Mouse (Mus musculus) left cerebral cortex, adult 8-10 months (tissue): Measurements from ENCODE around the gene Tpte. TPM values are rescaled to one million over a fixed set of nuclear protein-coding genes. Genes with fewer than 3 reads are reported as not detected.
"Not testable (repeated sequence)": the region's sequence is repeated elsewhere in the genome, so short reads cannot be mapped to it uniquely, and the experiment has no call there.

Experiments used
- DNase-seq, 2 experiments: peaks; one replicate each; pipeline ENCODE4 v3.0.0; 2022; ENCODE audit warnings: low spot score in 2 of 2
- total RNA-seq, 4 experiments: library from RNA; stranded (reverse); gene quantifications; 2 replicates each; pipeline ENCODE4 v1.2.4; 2022

Gene Tpte
- not detected for total RNA-seq

DNA sequence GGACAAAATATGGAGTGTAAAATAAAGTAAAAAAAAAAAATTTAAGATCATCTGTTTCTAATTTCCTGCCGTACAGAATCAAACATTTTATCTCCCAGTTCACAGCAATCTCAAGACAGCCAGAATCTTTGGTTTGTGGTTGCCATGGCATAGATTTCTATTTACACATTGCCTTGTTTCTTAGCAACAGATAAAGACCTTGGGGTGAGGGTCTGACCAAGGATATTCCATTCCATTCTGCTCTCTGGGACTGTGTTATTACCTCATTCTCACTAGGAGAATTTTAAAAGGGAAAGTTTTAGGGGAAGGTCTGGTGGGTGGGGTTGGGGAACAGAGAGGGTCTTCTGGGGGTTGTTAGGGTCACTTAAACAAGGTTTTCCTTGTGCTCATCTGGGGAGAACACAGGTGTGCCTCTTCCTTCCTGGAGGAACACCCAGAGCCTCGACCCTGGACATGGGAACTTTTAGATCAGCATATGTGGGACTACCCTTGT lies at the start of gene Tpte:
TSS of gene Tpte (plus strand) at position 443 of the 493 bp plus-strand sequence.
- no peak for DNase-seq

DNA sequence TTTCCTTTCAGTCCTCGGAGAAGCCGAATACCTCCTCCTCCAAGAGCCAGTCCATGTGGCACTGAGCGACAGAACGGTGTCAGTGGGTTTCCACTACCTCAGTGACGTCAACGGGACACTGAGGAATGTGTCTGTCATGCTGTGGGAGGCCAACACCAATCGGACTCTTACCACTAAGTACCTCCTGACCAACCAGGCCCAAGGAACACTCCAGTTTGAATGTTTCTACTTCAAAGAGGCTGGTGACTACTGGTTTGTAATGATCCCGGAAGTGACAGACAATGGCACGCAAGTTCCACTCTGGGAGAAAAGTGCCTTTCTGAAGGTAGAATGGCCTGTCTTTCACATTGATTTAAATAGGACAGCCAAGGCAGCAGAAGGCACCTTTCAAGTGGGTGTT lies 40.3 kb upstream of the Tpte start:
- DNase-seq: no peak

DNA sequence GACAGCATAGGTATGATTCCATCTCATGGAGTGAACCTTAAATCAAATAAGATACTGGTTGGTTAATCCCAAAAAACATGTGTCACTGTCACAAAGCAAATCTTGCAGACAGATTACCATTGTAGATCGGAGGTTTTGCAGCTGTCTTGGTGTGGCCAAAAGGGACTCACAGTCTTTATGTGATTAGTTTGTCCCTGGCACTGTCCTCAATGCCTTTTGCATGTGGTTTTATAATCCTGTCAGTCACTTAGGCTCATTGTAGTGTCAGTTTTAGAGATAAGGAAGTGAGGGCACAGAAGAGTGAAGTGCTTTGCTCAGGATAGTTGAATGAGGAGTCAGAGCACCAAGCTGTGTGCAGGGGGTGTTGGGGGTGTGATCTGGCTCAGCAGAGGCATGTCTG lies 37.6 kb upstream of the Tpte start:
- no peak for DNase-seq

DNA sequence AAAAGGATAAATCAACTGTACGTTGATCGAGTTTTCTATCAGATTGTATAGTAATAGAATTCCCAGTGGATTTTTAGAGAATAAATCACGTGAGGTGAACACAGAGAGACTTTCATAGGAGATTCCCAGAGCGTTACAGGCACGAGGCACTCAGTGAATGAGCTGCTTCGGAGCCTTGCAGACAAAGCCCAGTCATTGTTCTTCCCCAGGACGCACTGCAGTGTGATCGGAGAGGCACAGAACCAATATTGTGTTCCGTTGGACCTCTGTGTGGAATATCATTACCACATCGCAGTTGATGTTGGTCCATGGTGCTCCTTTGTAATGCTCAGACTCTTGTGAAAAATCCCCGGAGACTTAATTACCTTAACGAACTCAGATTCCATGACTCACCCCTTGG lies 35.3 kb upstream of the Tpte start:
- no peak for DNase-seq

DNA sequence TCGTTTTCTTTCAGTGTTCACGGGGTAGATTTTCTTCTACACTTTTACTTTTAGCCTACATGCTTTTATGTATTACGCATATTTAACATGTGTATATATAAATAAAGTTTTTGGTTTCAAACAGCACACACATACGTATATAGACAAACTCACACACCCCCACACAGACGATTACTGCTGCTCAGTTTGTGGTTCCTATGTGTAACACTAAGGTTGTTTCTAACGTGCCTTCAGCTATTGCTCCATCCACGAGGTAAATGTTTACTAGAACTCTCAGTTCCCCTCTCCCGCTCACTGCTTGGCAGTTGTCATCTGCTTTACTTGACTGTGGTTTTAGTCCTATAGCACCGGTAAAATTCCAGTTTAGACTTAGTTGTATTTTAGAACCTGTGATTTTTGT lies 34.2 kb upstream of the Tpte start:
- no peak for DNase-seq

DNA sequence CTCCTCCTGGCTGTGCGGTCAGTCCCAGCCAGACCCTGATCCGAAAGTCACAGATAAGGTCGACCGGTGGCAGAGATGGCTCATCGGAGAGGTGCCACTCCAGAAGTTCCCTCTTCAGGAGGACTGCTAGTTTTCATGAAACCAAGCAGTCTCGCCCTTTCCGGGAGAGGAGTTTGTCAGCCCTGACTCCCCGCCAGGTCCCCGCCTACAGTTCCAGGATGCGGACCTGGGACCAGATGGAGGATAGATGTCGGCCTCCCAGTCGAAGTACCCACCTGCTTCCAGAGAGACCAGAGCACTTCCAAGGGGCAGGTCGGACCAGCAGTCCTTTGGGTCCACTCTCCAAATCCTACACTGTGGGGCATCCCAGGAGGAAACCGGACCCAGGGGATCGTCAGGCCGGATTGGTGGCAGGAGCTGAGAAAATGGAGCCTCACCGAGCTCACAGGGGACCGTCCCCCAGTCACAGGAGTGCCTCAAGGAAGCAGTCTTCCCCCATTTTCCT lies 24.2 kb upstream of the Tpte start:
- DNase-seq: no peak

DNA sequence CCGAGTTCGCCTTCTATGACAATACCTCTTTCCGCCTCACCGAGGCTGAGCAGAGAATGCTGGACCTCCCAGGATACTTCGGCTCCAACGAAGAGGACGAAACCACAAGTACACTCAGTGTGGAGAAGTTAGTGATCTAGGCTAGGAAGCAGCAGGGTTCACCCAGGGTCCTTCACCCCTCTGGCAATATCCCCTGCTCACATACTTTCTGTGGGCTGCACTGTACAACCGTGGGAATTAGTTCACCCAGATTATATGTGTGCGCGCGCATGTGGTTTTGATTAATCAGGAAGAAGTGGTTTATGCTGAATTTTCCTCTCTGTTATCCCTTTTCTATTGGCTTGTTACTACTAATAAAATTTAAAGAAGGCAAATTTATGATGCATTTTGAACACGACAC lies 23.7 kb upstream of the Tpte start:
- DNase-seq: no peak

DNA sequence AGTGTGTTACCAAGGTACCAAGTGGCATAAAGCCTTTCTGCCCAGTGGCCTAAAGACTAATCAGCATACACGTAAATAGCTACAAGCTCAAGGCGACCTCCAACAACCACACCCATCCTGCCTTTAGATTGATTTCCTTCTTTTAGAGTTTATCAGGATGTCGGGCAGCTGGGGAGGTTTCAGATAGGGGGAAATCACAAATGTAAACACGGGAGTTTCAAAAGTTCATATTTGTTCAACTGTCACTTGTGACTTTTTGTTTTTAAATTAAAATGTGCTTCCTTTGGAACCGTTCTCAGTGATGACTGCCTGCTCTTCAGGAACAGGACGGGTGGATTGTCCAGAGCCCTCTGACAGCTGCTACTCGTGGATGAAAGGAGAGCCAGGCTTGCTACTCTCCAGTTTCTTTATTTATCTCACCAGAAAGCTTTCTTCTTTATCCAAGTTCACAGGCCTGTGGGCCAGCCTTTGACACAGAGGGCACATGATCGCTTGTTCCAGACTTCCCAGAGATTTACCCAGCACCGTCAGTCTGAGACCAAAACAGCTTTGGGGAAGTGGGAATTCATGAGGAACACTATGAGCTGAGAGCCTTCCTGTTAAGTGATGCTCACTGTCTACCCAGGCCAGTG lies 23.0 kb upstream of the Tpte start:
- no peak for DNase-seq

DNA sequence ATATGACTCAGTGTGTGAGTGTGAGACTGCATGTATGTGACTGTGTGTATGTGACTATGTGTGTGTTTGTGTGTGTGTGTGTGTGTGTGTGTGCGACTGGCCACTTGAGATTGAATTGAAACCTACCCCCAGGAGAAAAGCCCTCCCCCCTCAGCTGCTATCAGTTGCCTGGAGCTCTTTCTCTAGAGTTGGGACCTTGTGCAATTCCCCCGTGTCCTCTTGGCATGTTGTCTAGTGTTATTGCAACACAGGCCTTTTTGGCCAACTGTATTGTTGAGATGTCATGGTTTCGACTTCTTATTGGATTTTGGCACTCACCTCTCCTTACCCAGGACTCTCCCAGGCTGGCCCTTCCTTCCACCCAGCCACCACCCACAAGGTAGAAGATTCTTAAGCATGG lies 21.0 kb upstream of the Tpte start:
- DNase-seq: no peak

DNA sequence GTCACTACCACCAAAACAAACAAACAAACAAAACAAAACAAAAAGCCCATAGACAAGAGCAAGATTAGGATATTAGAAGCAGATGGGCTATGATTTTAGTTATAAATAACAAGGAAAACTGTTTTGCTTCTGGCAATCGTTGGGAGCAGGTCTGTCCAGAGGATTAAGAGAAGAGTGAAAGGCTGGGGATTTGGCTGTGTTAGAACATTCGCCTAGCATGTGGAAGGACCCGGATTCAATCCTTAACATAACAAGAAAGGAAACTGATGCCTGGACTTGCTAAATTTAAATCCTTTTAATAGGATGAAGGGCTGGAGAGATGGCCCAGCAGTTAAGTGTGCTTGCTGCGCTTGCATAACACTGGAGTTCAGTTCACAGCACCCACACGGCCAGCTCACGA lies 18.9 kb upstream of the Tpte start:
- DNase-seq: no peak

DNA sequence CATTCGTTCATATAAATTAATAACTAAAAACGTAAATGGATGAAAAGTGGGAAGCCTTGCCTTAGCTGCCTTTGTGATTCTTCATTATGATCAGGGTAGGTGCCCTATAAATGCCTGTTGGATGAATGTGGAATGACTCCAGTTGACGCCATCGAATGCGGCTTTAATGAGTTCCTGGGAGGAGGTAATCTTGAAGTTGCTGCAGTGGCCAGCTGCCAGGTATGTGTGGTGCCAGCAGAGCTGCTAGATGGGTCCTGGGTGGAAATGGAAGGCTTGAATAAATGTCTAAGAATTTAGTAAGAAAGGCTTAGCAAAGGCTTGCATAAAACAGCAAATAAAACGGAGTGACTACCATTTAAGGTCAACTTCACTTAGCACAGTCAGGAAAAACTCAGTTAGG lies 18.5 kb upstream of the Tpte start:
- DNase-seq: no peak

DNA sequence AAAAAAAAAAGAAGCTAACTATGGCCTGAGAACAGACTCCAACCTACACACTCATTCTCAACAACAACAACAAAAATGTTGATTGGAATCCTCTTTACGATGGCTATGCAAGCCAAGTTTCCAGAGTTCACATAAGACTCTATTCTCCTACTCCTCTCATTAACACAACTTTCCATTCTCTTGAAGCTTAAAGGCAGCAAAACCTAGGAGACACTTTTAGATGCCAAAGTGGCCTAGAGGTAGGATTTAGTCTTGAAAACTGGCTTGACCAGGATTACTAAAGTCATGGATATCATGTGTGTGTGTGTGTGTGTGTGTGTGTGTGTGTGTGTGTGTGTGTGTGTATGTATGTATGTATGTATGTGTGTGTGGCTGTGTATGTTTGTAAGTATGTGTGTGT lies 18.0 kb upstream of the Tpte start:
- DNase-seq: no peak

DNA sequence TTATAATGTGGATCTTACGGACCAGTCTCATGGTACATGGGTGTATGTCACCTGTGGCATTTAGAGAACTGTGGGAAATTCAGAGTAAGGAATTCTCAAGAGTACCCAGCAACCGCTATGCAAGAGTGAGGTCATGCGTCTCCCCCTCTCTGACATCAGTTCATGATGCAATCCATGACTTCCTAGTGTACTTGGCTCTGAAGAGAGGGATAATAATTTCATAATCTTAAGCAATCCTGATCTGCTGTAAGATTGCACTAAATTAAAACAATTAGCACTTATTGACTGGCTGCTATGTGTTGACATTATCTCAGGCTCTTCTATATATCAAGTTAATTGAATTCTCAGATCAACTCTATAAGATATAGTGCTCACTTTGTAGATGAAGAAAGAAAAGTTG lies 16.4 kb upstream of the Tpte start:
- no peak for DNase-seq

DNA sequence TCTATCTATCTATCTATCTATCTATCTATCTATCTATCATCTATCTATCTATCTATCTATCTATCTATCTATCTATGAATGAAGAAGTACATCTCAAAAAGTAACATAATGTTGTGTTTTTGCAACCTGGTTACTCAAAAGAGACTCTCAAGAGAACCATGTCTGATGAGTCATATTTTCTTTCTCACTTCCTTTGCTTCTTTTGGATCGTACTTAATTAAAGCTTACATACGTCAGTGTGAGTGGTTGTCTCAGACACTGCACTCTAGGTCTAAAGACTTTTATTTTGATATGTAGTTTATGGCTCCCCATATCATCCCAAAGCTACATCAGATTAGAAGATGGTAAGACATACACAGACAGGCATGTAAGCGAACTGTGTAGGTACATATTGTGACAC lies 10.1 kb upstream of the Tpte start:
- no peak for DNase-seq

DNA sequence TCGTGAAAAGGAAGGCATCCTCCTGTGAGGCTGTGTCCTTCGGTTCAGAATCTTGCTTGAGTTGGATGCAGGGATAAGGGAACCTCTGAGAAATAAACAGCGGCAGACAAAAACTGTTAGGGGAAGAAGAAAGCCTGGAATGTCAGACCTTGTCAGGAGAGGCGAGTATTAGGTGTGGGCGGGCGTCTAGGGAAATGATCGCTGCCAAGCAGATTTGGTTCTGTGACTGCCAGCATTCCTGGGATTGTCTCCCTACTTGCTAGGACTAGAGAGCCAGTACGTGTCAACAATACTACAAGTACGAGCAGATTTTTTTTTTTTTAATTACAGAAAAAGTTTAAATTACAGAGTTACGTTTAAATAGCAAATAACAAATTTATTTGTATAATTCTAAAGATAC lies 8.6 kb upstream of the Tpte start:
- no peak for DNase-seq

DNA sequence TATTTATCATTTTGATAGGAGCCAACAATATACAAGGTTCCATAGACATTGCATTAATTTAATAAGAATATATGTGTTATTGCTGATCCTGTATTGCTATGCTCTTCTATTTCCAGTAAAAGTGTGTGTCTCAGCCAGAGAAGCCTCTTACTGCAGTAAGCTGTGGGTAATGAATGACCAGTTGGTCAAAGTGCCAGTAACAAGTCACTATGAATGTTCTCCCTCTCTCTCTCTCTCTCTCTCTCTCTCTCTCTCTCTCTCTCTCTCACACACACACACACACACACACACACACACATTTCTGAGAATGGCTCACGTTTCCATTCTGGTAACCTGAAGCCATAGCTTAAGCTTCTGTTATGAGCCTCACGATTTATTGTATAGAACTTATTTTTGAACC lies 19.1 kb downstream of the Tpte start:
- DNase-seq: no peak

DNA sequence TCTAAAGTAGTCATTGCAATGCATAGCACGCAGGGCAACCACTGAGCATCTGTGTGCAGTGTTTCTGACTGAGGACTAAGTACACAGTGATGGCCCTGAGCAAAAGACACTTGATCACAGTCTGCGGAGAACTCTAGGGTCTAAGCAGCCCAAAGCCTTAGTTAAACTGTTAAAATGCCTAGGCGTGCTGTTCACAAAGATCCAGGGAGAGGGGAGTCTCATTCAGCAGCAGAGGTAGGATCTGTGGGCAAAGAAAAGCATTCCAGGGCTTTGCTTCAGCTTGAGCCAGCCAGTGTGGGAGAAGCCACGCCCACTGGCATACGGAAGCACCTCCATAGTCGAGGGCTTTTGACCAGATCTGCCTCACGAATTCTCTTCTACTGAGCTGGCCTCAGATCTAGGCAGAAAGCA lies 19.7 kb downstream of the Tpte start:
- DNase-seq: no peak

DNA sequence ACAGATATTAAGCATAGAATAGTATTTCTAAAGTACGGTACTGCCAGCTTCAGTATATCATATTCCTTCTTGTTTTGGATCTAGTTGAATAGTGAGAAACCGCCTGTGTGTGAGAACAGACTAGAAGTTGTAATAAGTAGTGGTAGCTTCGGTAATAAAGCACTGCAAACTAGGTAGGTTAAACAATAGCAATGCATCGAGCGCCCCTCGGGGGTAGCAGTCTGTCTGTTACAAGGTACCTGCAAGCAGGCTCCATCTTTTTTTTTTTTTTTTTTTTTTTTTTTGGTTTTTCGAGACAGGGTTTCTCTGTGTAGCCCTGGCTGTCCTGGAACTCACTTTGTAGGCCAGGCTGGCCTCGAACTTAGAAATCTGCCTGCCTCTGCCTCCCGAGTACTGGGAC lies 20.8 kb downstream of the Tpte start:
- DNase-seq: not testable (repeated sequence)

DNA sequence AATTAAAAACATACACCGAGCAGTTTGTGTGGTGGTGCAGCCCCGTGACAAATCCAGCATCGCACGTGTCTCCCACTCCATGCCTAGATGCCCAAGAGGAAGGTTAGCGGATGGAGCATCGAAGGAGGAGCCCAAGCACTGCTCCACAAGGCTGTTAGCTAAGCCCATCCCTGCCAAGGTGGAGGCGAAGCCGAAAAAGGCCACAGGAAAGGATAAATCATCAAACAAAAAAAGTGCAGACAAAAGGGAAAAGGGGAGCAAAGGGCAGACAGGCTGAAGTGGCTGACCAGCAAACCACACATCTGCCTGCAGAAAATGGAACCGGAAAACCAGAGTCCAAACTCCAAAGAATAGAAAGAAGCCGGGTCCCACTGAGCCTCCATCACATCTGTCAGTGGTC lies 23.8 kb downstream of the Tpte start:
- DNase-seq: no peak

DNA sequence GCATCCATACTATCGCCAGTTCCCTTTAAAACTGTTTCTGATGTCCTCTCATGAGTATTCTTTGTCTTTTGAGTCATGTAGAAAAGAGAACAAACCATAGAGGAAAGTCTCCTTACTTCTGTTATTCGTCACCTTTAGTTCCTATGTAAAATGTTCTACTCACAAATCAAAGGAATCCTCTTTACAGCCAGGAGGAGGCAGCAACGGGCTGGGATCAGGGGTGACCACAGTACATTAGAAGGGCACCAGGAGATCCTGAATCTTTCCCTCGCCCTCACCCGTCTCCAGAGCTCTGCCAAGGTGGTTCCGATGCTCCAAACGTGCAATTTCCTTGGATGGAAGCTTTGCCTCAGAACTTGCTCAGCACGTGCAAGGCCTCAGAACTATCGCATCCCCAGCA lies 28.2 kb downstream of the Tpte start:
- DNase-seq: no peak

DNA sequence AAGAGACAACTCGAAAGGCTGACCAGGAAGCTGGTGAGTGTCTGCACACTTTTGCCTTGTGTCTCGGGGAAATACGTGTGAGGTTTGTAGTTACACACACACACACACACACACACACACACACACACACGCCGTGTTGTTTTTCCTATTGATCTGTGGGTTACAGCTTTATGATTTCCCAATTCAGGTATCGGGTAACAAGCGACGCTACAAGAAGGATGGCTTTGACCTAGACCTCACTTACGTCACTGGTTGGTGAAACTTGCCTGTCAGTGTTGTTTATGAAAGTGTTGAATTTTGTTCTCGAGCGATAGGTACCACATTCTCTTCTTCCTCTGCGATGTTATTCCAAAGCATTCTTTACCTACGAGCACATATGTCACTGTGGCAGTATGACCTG lies 52.2 kb downstream of the Tpte start:
- no peak for DNase-seq

DNA sequence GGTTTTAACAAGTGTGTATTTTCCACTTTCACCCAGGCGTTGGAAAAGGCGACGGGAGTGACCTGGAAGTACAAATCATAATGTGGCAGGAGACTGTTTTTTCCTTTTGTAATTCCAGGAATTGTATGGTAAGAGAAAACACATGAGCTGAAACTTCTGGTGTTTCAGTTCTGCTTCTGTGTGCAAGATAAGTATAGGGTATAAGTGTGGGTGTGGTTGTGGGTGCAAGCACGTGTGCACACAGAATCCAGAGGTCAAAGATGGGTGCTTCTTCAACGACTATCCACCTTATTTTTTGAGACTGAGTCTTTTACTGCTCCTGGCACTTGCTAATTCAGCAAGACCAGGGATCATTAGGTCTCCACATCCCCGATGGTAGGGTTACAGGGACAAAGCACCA lies 76.1 kb downstream of the Tpte start:
- no peak for DNase-seq

DNA sequence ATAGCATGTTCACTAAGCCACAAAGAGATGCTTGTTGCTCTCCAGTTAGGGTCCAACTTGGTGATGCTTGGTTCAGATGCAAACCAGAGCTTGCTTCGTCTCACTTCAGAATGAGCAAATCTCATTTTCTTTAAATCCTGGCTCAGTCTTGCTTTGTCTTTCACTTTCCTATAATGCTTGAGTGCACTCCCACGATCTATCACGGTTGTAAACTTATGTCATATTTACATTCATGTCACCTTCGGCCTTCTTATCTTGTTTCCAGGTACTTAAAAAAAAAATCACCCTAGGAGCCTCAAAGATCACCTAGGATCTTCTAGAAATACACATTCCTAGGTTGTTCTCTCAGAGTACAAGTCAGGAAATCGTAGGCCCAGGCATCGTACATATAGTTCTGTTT lies 76.6 kb downstream of the Tpte start:
- no peak for DNase-seq

DNA sequence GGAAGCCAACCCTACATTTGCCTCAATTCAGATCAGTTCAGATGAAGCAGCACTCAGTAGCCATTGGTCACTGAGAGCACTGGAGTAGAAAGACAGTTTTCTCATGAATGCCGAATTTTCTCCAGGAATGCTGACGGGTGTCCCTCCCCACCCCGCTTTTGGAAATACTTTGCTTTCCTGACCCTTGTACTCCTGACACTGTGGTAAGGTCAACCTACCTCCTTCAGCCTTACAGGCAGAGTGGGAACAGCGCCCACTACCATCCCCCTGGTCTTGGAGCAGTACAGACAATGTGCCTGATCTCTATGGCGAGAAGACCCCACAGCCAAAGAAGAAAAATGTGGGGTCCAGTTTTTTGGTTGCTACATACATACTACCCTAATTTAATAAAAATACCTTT lies 93.1 kb downstream of the Tpte start:
- DNase-seq: no peak
